In genomic region chr1:62796038-62796647, GRCm38 (mm10) we compare ENCODE assay signal across 8 mouse cellular contexts.
A peak's percentile ranks its signal among the peaks of the same experiment; 100 is the strongest.
DNase-seq lines count a peak whose midpoint lies in the region; ATAC-seq and TF ChIP-seq lines count a peak whose summit lies in the region.

No protein-coding gene starts in this region.

- peak; percentile 65; the same call in 1 of the 2 replicates for ATAC-seq in intestine, embryonic 14.5 days (replicated peaks; ENCODE audit: low FRiP score, low TSS enrichment, low read depth)
- no peak for ATAC-seq in intestine, postnatal 0 days
- ATAC-seq in forebrain, embryonic 15.5 days (replicated peaks), result peak; percentile 44
- no peak; the same call in 1 of the 2 replicates for ATAC-seq in liver, embryonic 15.5 days (ENCODE audit: insufficient read depth)

- 60% methylated on average over 9 of the region's 9 CpGs for WGBS in intestine, embryonic 14.5 days
- WGBS in intestine, postnatal 0 days, result 65% methylated on average over 9 of the region's 9 CpGs
- 26% methylated on average over 9 of the region's 9 CpGs for WGBS in forebrain, embryonic 15.5 days
- WGBS in liver, embryonic 15.5 days (ENCODE audit: insufficient replicate concordance), result 51% methylated on average over 9 of the region's 9 CpGs

- peaks cover 20% of the 10 kb centered on the region for H3K4me1 ChIP-seq in intestine, embryonic 14.5 days (replicated peaks; ENCODE audit: control insufficient read depth, insufficient read depth, low read length)
- H3K4me1 ChIP-seq in intestine, postnatal 0 days (replicated peaks; ENCODE audit: control insufficient read depth, insufficient read depth, low read length), result no peaks in the 10 kb centered on the region
- H3K4me1 ChIP-seq in forebrain, embryonic 15.5 days, result peaks cover 22% of the 10 kb centered on the region
- peaks cover 25% of the 10 kb centered on the region for H3K4me1 ChIP-seq in liver, embryonic 15.5 days (replicated peaks)

- peak overlapping the region; percentile 30 for H3K4me2 ChIP-seq in intestine, embryonic 14.5 days (ENCODE audit: low read length)
- H3K4me2 ChIP-seq in intestine, postnatal 0 days (replicated peaks; ENCODE audit: low read depth), result no peak overlapping the region; the same call in 1 of the 2 replicates
- peak overlapping the region; percentile 53 for H3K4me2 ChIP-seq in forebrain, embryonic 15.5 days (replicated peaks)
- peak overlapping the region; percentile 61 for H3K4me2 ChIP-seq in liver, embryonic 15.5 days

- H3K4me3 ChIP-seq in intestine, embryonic 14.5 days (ENCODE audit: low read depth, low read length), result no peak overlapping the region
- no peak overlapping the region for H3K4me3 ChIP-seq in intestine, postnatal 0 days (ENCODE audit: low read depth, low read length)
- peak overlapping the region; percentile 29 for H3K4me3 ChIP-seq in forebrain, embryonic 15.5 days
- peak overlapping the region; percentile 37 for H3K4me3 ChIP-seq in liver, embryonic 15.5 days (replicated peaks)

- H3K27ac ChIP-seq in intestine, embryonic 14.5 days (ENCODE audit: low read depth), result no peak overlapping the region
- no peak overlapping the region for H3K27ac ChIP-seq in intestine, postnatal 0 days (ENCODE audit: low read depth, low read length)
- H3K27ac ChIP-seq in forebrain, embryonic 15.5 days (replicated peaks), result no peak overlapping the region
- H3K27ac ChIP-seq in liver, embryonic 15.5 days (replicated peaks), result no peak overlapping the region

- no peaks in the 10 kb centered on the region for H3K9me3 ChIP-seq in intestine, embryonic 14.5 days (ENCODE audit: control insufficient read depth, low read length)
- no peaks in the 10 kb centered on the region for H3K9me3 ChIP-seq in intestine, postnatal 0 days (ENCODE audit: control insufficient read depth)
- no peaks in the 10 kb centered on the region for H3K9me3 ChIP-seq in forebrain, embryonic 15.5 days
- H3K9me3 ChIP-seq in liver, embryonic 15.5 days (replicated peaks), result no peaks in the 10 kb centered on the region

- no peak overlapping the region for H3K9ac ChIP-seq in intestine, embryonic 14.5 days (ENCODE audit: low read length)
- no peak overlapping the region for H3K9ac ChIP-seq in intestine, postnatal 0 days (ENCODE audit: low read depth, low read length)
- 0 out of 2 replicates have a peak overlapping the region, but pooled peaks have one; percentile 20 for H3K9ac ChIP-seq in forebrain, embryonic 15.5 days (replicated peaks)
- no peak overlapping the region for H3K9ac ChIP-seq in liver, embryonic 15.5 days

- no peak for TF ChIP-seq CTCF in intestine, postnatal 0 days (IDR thresholded peaks at IDR 0.05; ENCODE audit: low read depth)

- no peak for DNase-seq in intestine, embryonic 14.5 days (ENCODE audit: low spot score)
- peak; percentile 24 for DNase-seq in adipocyte (ENCODE audit: low spot score)
- peak; percentile 67 for DNase-seq in testis, postnatal 10 days (ENCODE audit: low spot score)
- no peak for DNase-seq in layer of hippocampus, postnatal 14 days (ENCODE audit: low spot score in 2 of 2)
- no peak for DNase-seq in layer of hippocampus, adult 18-20 months (ENCODE audit: low spot score in 2 of 2)

- peaks cover 13% of the 10 kb centered on the region for H3K36me3 ChIP-seq in intestine, embryonic 14.5 days (ENCODE audit: control insufficient read depth, insufficient read depth, low read length)
- no peaks in the 10 kb centered on the region for H3K36me3 ChIP-seq in intestine, postnatal 0 days (ENCODE audit: control insufficient read depth, insufficient read depth)
- no peaks in the 10 kb centered on the region for H3K36me3 ChIP-seq in forebrain, embryonic 15.5 days
- no peaks in the 10 kb centered on the region for H3K36me3 ChIP-seq in liver, embryonic 15.5 days (replicated peaks)

- no peaks in the 10 kb centered on the region for H3K27me3 ChIP-seq in intestine, embryonic 14.5 days (replicated peaks; ENCODE audit: control insufficient read depth, insufficient read depth, low read length)
- H3K27me3 ChIP-seq in intestine, postnatal 0 days (replicated peaks; ENCODE audit: control insufficient read depth, insufficient read depth, low read length), result no peaks in the 10 kb centered on the region
- no peaks in the 10 kb centered on the region for H3K27me3 ChIP-seq in forebrain, embryonic 15.5 days
- peaks cover 14% of the 10 kb centered on the region for H3K27me3 ChIP-seq in liver, embryonic 15.5 days

Comparison
In these comparisons a context has a peak if more than half of its experiments do, and no peak if none do; other contexts are left out.
1. ATAC-seq: peak in intestine, embryonic 14.5 days (single experiment) and forebrain, embryonic 15.5 days (single experiment); none in intestine, postnatal 0 days (single experiment) and liver, embryonic 15.5 days (single experiment).
2. DNase-seq: peak in adipocyte (single experiment) and testis, postnatal 10 days (single experiment); none in intestine, embryonic 14.5 days (single experiment), layer of hippocampus, postnatal 14 days (0 of 2) and layer of hippocampus, adult 18-20 months (0 of 2).
3. H3K4me3 ChIP-seq: peak in forebrain, embryonic 15.5 days (single experiment) and liver, embryonic 15.5 days (single experiment); none in intestine, embryonic 14.5 days (single experiment) and intestine, postnatal 0 days (single experiment).